Mouse (Mus musculus): Measurements from ENCODE around the gene Cyct.

GRCm38 (mm10) chr2:76365811-76366210 lies 5.6 kb upstream of the Cyct start:
- no peak for TF ChIP-seq CTCF (IDR thresholded peaks at IDR 0.05; ENCODE audit: borderline replicate concordance, insufficient read depth, low read length)
- no peak for TF ChIP-seq POLR2A (IDR thresholded peaks at IDR 0.05; ENCODE audit: low read depth, low read length)
